Mouse (Mus musculus) heart, postnatal 0 days (tissue): ENCODE measurements at regions not wholly inside any gene's neighbourhood (a gene's known extent, or its start where the extent isn't known, plus 50 kb on each side); places are given as distances from the start of the nearest gene placed in this dataset.

ENCODE experiments used
- ATAC-seq: fragments of 200-750 bp; cut with Nextera tagmentation; 2 replicates; pipeline ENCODE4 v1.8.0; 2017; ENCODE audit warnings: low read depth, moderate number of reproducible peaks, moderate library complexity; ENCODE audit not compliant: insufficient read depth
- DNase-seq: peaks from one replicate; pipeline ENCODE4 v3.0.0-alpha.2; 2016; ENCODE audit warnings: low spot score
- H3K27ac ChIP-seq: fragments of 300-500 bp; sonication (generic); 2 replicates; pipeline ENCODE4 v1.5.1; 2014; ENCODE audit warnings: low read depth, mild to moderate bottlenecking
- H3K27me3 ChIP-seq: fragments of 300-500 bp; sonication (generic); 2 replicates; pipeline ENCODE4 v1.6.1; 2014; ENCODE audit warnings: low read length, mixed read lengths; ENCODE audit not compliant: control insufficient read depth, insufficient read depth
- H3K36me3 ChIP-seq: fragments of 300-500 bp; sonication (generic); replicated peaks from 2 replicates; pipeline ENCODE4 v1.6.1; 2014; ENCODE audit warnings: low read length, mixed read lengths; ENCODE audit not compliant: control insufficient read depth, insufficient read depth
- H3K4me1 ChIP-seq: fragments of 300-500 bp; sonication (generic); 2 replicates; pipeline ENCODE4 v1.6.1; 2014; ENCODE audit warnings: antibody characterized with exemption; ENCODE audit not compliant: control insufficient read depth, insufficient read depth
- H3K4me2 ChIP-seq: fragments of 300-500 bp; sonication (generic); 2 replicates; pipeline ENCODE4 v1.6.1; 2014; ENCODE audit warnings: low read depth, mild to moderate bottlenecking, low read length, moderate library complexity
- H3K4me3 ChIP-seq: fragments of 300-500 bp; sonication (generic); 2 replicates; pipeline ENCODE4 v1.5.1; 2014; ENCODE audit warnings: low read depth, low read length
- H3K9ac ChIP-seq: fragments of 300-500 bp; sonication (generic); replicated peaks from 2 replicates; pipeline ENCODE4 v1.6.1; 2014; ENCODE audit warnings: low read depth, low read length, mixed read lengths
- H3K9me3 ChIP-seq: fragments of 300-500 bp; sonication (generic); replicated peaks from 2 replicates; pipeline ENCODE4 v1.6.1; 2016; ENCODE audit warnings: low read length; ENCODE audit not compliant: control insufficient read depth
- CTCF ChIP-seq: IDR thresholded peaks from 2 replicates; pipeline ENCODE4 v1.5.1; 2016; ENCODE audit warnings: antibody characterized with exemption, control low read depth, low read depth
- EP300 ChIP-seq: IDR thresholded peaks from 2 replicates; pipeline ENCODE4 v1.6.1; 2016; ENCODE audit warnings: antibody characterized with exemption, low read depth
- WGBS: fragments of 180-500 bp; shearing (Covaris S2); extraction: QIAGEN DNeasy Blood & Tissue Kit; methylation state at CpG from one replicate; pipeline ENCODE4 v1.1.7; 2014; 5-methylcytosine and 5-hydroxymethylcytosine counted together

- no peaks in the 10 kb centered on the region for H3K36me3 ChIP-seq
- WGBS = 81% methylated on average over 5 of the region's 5 CpGs
- H3K4me3 ChIP-seq = no peak overlapping the region
- DNase-seq (no peak), ATAC-seq (no peak)
- no peaks in the 10 kb centered on the region for H3K9me3 ChIP-seq
- H3K27me3 ChIP-seq = no peaks in the 10 kb centered on the region
- TF ChIP-seq CTCF (no peak), EP300 (no peak)
- no peak overlapping the region for H3K4me2 ChIP-seq
- no peak overlapping the region for H3K9ac ChIP-seq
- H3K4me1 ChIP-seq = no peaks in the 10 kb centered on the region
- H3K27ac ChIP-seq = no peak overlapping the region
Measured at GRCm38 (mm10) chr1:181286146-181286545, 66.3 kb upstream of the Cnih3 start.

- no peak for DNase-seq
- H3K4me3 ChIP-seq = no peak overlapping the region
- no peak overlapping the region for H3K9ac ChIP-seq
- ATAC-seq = no peak
- H3K9me3 ChIP-seq = no peaks in the 10 kb centered on the region
- WGBS = 68% methylated on average over 1 of the region's 1 CpGs
- H3K27ac ChIP-seq = no peak overlapping the region
- H3K27me3 ChIP-seq = no peaks in the 10 kb centered on the region
- no peak overlapping the region for H3K4me2 ChIP-seq
- no peaks in the 10 kb centered on the region for H3K36me3 ChIP-seq
- no peaks in the 10 kb centered on the region for H3K4me1 ChIP-seq
- no peak for TF ChIP-seq EP300
- TF ChIP-seq CTCF = no peak
Measured at GRCm38 (mm10) chr1:181287166-181287565, 65.3 kb upstream of the Cnih3 start.

GRCm38 (mm10) chr1:181289385-181290035, 62.9 kb upstream of the Cnih3 start:
- H3K4me2 ChIP-seq = no peak overlapping the region
- ATAC-seq = no peak
- no peaks in the 10 kb centered on the region for H3K36me3 ChIP-seq
- H3K9ac ChIP-seq = no peak overlapping the region
- no peaks in the 10 kb centered on the region for H3K27me3 ChIP-seq
- H3K27ac ChIP-seq = no peak overlapping the region
- H3K4me1 ChIP-seq = no peaks in the 10 kb centered on the region
- TF ChIP-seq CTCF (no peak), EP300 (no peak)
- no peak for DNase-seq
- H3K4me3 ChIP-seq = no peak overlapping the region
- H3K9me3 ChIP-seq = no peaks in the 10 kb centered on the region
- 36% methylated on average over 13 of the region's 13 CpGs for WGBS

GRCm38 (mm10) chr1:181291202-181291601, 61.2 kb upstream of the Cnih3 start:
- Histone ChIP-seq H3K4me3 (no peak overlapping the region), H3K27ac (no peak overlapping the region), H3K36me3 (no peaks in the 10 kb centered on the region), H3K27me3 (no peaks in the 10 kb centered on the region), H3K9ac (no peak overlapping the region), H3K9me3 (no peaks in the 10 kb centered on the region), H3K4me1 (no peaks in the 10 kb centered on the region), H3K4me2 (no peak overlapping the region)
- no peak for DNase-seq
- ATAC-seq = no peak
- TF ChIP-seq CTCF = no peak
- TF ChIP-seq EP300 = no peak
- WGBS = 71% methylated on average over 6 of the region's 6 CpGs

GRCm38 (mm10) chr1:181291966-181292365, 60.5 kb upstream of the Cnih3 start:
- Histone ChIP-seq H3K4me3 (no peak overlapping the region), H3K9me3 (no peaks in the 10 kb centered on the region), H3K4me2 (no peak overlapping the region), H3K27ac (no peak overlapping the region), H3K36me3 (no peaks in the 10 kb centered on the region), H3K9ac (no peak overlapping the region), H3K27me3 (no peaks in the 10 kb centered on the region), H3K4me1 (no peaks in the 10 kb centered on the region)
- no peak for TF ChIP-seq CTCF
- no peak for TF ChIP-seq EP300
- DNase-seq (no peak), ATAC-seq (no peak)
- WGBS = 74% methylated on average over 5 of the region's 5 CpGs

- Histone ChIP-seq H3K9me3 (no peaks in the 10 kb centered on the region), H3K4me2 (no peak overlapping the region), H3K9ac (no peak overlapping the region), H3K4me1 (no peaks in the 10 kb centered on the region), H3K27me3 (no peaks in the 10 kb centered on the region), H3K27ac (no peak overlapping the region), H3K4me3 (no peak overlapping the region), H3K36me3 (no peaks in the 10 kb centered on the region)
- 79% methylated on average over 16 of the region's 16 CpGs for WGBS
- TF ChIP-seq EP300 = no peak
- TF ChIP-seq CTCF = no peak
- ATAC-seq = no peak
- DNase-seq = no peak
Measured at GRCm38 (mm10) chr1:181293079-181293865, 59.2 kb upstream of the Cnih3 start.
